Mouse (Mus musculus): ENCODE results near the gene Epha5. TPM values are rescaled to one million over a fixed set of nuclear protein-coding genes. Genes with fewer than 3 reads are reported as not detected.

The Epha5 gene
- polyA plus RNA-seq, 1 experiment: 0.20 TPM

DNA sequence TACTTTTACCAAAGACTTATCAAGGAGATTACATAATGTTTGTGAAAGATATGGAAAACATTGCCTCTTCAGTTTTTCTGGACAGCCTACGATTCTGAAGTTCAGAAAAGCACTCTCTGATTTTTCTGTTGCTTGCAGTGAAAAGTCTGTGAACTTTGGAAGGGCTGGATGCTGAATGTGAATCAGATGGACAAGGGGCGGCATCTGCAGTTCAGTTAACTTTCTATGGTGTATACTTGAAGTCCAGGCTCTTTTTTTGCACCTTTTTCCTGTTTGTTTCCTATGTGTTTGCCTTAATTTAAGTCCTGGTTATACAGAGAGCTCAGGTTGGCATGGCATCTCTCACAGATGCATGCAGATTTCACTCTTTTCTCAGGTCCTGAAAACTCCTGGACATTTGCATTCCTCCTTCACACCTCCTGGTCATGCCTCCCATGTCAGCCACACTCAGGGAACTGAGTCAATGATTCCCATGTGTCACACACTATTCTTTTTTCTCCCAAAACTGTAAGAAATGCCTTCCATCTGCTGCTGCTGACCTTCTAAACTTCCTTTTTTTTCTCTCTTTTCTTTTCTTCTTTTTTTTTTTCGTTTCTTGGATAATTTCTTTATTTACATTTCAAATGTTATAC lies 81.2 kb downstream of the Epha5 start:
- no peak overlapping the region for H3K4me3 ChIP-seq (ENCODE audit: low read depth, low read length)
- H3K4me1 ChIP-seq (ENCODE audit: control insufficient read depth, insufficient read depth, insufficient read length, low read length): no peaks in the 10 kb centered on the region
- H3K27ac ChIP-seq (ENCODE audit: insufficient read depth, low read depth, low read length): no peak overlapping the region
- H3K36me3 ChIP-seq (ENCODE audit: control insufficient read depth, insufficient read depth, low read length): no peaks in the 10 kb centered on the region
- no peak for TF ChIP-seq CTCF (IDR thresholded peaks at IDR 0.05; ENCODE audit: extremely low read depth, insufficient read length, insufficient replicate concordance, low read depth, low read length)
- TF ChIP-seq POLR2A (IDR thresholded peaks at IDR 0.05; ENCODE audit: low read depth, low read length): no peak
- 50% methylated on average over 3 of the region's 3 CpGs for WGBS
- H3K27me3 ChIP-seq (ENCODE audit: control insufficient read depth, insufficient read depth, low read length): no peaks in the 10 kb centered on the region

DNA sequence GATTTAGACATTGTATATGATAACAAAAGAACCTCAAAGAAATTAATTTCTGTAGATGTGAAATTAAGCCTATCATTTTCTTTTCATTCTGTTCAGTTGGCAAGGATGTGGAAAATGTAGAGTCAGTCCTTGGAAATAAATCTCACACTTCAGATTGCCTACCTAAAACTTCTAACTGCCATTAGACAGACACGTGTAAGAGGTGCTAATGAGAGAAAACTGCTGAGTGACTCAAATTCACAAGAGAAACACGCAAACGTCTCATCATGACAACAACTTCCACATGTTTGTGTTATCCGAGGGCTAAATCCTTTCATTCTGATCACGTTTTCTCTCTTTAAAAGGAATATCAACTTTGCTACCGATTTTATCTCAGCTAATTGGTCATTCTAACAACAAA lies 82.7 kb downstream of the Epha5 start:
- Histone ChIP-seq H3K27ac (ENCODE audit: insufficient read depth, low read depth, low read length) (no peak overlapping the region), H3K36me3 (ENCODE audit: control insufficient read depth, insufficient read depth, low read length) (no peaks in the 10 kb centered on the region), H3K4me3 (ENCODE audit: low read depth, low read length) (no peak overlapping the region), H3K27me3 (ENCODE audit: control insufficient read depth, insufficient read depth, low read length) (no peaks in the 10 kb centered on the region), H3K4me1 (ENCODE audit: control insufficient read depth, insufficient read depth, insufficient read length, low read length) (no peaks in the 10 kb centered on the region)
- TF ChIP-seq CTCF (IDR thresholded peaks at IDR 0.05; ENCODE audit: extremely low read depth, insufficient read length, insufficient replicate concordance, low read depth, low read length) (no peak), POLR2A (IDR thresholded peaks at IDR 0.05; ENCODE audit: low read depth, low read length) (no peak)
- 79% methylated on average over 6 of the region's 6 CpGs for WGBS

DNA sequence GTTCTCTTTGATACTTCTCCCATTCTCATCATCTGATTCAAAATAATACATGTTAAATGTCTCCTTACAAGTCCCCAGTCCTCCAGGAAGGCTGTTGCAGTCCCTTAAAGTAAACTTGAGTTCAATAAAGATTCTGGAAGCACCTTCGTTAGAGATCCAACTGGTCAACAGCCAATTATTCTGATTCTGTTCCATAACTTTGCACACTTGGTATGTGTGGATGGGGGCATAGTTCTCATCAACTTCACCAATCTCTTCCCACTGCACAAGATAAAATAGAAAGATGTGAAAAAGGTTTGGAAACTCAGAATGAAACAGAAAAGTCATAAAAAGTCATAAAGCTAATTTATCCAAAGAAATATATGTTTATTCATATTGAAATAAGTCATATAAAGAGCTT lies 85.6 kb downstream of the Epha5 start:
- WGBS: 68% methylated on average over 1 of the region's 1 CpGs
- H3K36me3 ChIP-seq (ENCODE audit: control insufficient read depth, insufficient read depth, low read length): no peaks in the 10 kb centered on the region
- no peak overlapping the region for H3K4me3 ChIP-seq (ENCODE audit: low read depth, low read length)
- H3K27ac ChIP-seq (ENCODE audit: insufficient read depth, low read depth, low read length): no peak overlapping the region
- no peaks in the 10 kb centered on the region for H3K27me3 ChIP-seq (ENCODE audit: control insufficient read depth, insufficient read depth, low read length)
- TF ChIP-seq CTCF (IDR thresholded peaks at IDR 0.05; ENCODE audit: extremely low read depth, insufficient read length, insufficient replicate concordance, low read depth, low read length) (no peak), POLR2A (IDR thresholded peaks at IDR 0.05; ENCODE audit: low read depth, low read length) (no peak)
- H3K4me1 ChIP-seq (ENCODE audit: control insufficient read depth, insufficient read depth, insufficient read length, low read length): no peaks in the 10 kb centered on the region

DNA sequence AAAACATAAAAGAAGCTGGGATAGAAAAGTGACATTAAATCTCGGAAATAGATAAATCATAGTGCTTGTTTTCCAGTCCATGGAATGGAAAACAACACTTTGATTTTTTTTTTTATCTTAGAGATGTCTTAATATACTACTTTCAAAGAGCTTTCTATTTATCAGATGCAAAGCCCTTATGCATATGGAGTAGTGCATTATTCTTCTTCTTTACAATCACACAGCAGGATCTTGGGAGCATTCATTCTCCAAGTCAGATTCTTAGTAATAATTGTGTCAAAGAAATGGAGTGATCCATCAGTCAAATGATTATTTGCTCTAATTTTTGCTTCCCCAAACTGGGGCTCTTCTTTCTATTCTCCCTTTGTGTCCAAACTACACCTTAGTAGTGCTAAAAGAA lies 96.6 kb downstream of the Epha5 start:
- Histone ChIP-seq H3K27me3 (ENCODE audit: control insufficient read depth, insufficient read depth, low read length) (no peaks in the 10 kb centered on the region), H3K27ac (ENCODE audit: insufficient read depth, low read depth, low read length) (no peak overlapping the region), H3K4me3 (ENCODE audit: low read depth, low read length) (no peak overlapping the region), H3K36me3 (ENCODE audit: control insufficient read depth, insufficient read depth, low read length) (no peaks in the 10 kb centered on the region), H3K4me1 (ENCODE audit: control insufficient read depth, insufficient read depth, insufficient read length, low read length) (no peaks in the 10 kb centered on the region)
- 79% methylated on average over 1 of the region's 1 CpGs for WGBS
- TF ChIP-seq CTCF (IDR thresholded peaks at IDR 0.05; ENCODE audit: extremely low read depth, insufficient read length, insufficient replicate concordance, low read depth, low read length): no peak
- TF ChIP-seq POLR2A (IDR thresholded peaks at IDR 0.05; ENCODE audit: low read depth, low read length): no peak

DNA sequence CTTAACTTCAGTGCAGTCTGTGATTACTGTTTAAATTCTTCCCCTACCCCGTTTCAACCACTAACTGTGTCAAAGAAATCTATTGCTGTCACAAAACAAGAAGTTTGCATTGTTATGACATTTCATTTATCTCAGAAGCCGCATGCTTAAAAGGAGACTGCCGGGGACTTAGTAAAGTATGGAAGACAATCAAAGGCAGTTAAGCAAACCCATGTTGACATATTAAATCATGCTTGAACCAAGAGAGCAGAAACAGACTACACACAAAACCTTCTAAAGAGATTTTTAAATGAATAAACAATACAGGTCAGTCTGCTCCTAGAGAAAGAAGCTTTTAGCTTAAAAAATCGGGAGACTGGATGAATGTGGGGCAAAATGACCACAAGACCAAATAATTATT lies 97.0 kb downstream of the Epha5 start:
- Histone ChIP-seq H3K4me1 (ENCODE audit: control insufficient read depth, insufficient read depth, insufficient read length, low read length) (no peaks in the 10 kb centered on the region), H3K27ac (ENCODE audit: insufficient read depth, low read depth, low read length) (no peak overlapping the region), H3K27me3 (ENCODE audit: control insufficient read depth, insufficient read depth, low read length) (no peaks in the 10 kb centered on the region), H3K36me3 (ENCODE audit: control insufficient read depth, insufficient read depth, low read length) (no peaks in the 10 kb centered on the region), H3K4me3 (ENCODE audit: low read depth, low read length) (no peak overlapping the region)
- no peak for TF ChIP-seq POLR2A (IDR thresholded peaks at IDR 0.05; ENCODE audit: low read depth, low read length)
- no peak for TF ChIP-seq CTCF (IDR thresholded peaks at IDR 0.05; ENCODE audit: extremely low read depth, insufficient read length, insufficient replicate concordance, low read depth, low read length)
- 47% methylated on average over 4 of the region's 4 CpGs for whole genome bisulfite sequencing

DNA sequence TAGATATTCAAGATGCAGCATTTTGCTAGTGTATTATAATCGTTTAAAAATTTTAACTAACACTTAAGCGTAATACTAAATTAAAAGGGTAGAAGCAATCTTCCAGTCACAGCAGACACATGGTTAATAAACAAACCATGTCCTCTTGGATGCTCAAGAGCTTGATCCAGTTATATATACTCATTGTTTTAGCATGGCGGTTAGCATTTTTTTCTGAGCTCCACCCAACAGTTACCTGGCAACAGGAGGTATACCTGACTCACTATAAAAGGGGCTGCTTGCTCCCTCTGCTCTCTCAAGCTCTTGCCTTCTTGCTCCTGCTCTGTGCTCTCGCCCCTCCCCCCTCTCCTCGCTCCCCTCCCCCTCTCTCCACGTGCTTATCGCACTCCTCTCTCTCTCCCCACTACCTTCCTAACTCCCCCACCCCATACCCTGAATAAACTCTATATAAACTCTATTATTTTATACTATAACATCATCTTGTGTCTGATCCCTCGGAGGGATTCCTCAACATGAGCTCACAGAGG lies 98.3 kb downstream of the Epha5 start:
- 43% methylated on average over 8 of the region's 8 CpGs for WGBS
- TF ChIP-seq POLR2A (IDR thresholded peaks at IDR 0.05; ENCODE audit: low read depth, low read length): no peak
- no peak for TF ChIP-seq CTCF (IDR thresholded peaks at IDR 0.05; ENCODE audit: extremely low read depth, insufficient read length, insufficient replicate concordance, low read depth, low read length)
- H3K4me1 ChIP-seq (ENCODE audit: control insufficient read depth, insufficient read depth, insufficient read length, low read length): no peaks in the 10 kb centered on the region
- H3K27ac ChIP-seq (ENCODE audit: insufficient read depth, low read depth, low read length): no peak overlapping the region
- no peaks in the 10 kb centered on the region for H3K27me3 ChIP-seq (ENCODE audit: control insufficient read depth, insufficient read depth, low read length)
- H3K36me3 ChIP-seq (ENCODE audit: control insufficient read depth, insufficient read depth, low read length): no peaks in the 10 kb centered on the region
- H3K4me3 ChIP-seq (ENCODE audit: low read depth, low read length): no peak overlapping the region

DNA sequence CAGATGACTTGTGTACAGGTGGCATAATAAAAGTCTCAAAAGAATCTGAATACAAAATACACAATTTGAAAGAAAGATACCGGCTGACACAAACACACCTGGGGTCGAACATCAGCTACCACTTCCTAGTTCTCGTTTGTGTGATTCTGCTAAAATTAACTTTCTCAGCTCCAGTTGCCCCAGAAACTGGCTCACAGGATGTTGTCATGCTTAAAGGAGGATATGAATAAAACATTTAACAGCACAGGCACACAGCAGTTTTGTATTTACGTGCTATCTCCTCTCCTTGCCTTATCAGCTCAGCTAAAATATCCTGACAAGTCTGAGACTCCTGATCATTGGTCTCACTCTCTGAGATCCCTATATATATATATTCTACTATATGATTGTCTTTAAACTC lies 99.3 kb downstream of the Epha5 start:
- no peaks in the 10 kb centered on the region for H3K4me1 ChIP-seq (ENCODE audit: control insufficient read depth, insufficient read depth, insufficient read length, low read length)
- 74% methylated on average over 4 of the region's 4 CpGs for WGBS
- H3K27ac ChIP-seq (ENCODE audit: insufficient read depth, low read depth, low read length): no peak overlapping the region
- no peak overlapping the region for H3K4me3 ChIP-seq (ENCODE audit: low read depth, low read length)
- no peaks in the 10 kb centered on the region for H3K27me3 ChIP-seq (ENCODE audit: control insufficient read depth, insufficient read depth, low read length)
- H3K36me3 ChIP-seq (ENCODE audit: control insufficient read depth, insufficient read depth, low read length): no peaks in the 10 kb centered on the region
- no peak for TF ChIP-seq POLR2A (IDR thresholded peaks at IDR 0.05; ENCODE audit: low read depth, low read length)
- no peak for TF ChIP-seq CTCF (IDR thresholded peaks at IDR 0.05; ENCODE audit: extremely low read depth, insufficient read length, insufficient replicate concordance, low read depth, low read length)
